Mouse (Mus musculus): ENCODE measurements around the gene Pias1. TPM values are rescaled to one million over a fixed set of nuclear protein-coding genes. Genes with fewer than 3 reads are reported as not detected.

Gene Pias1
- 60.0 and 63.2 TPM in 2 replicates for polyA plus RNA-seq (2014; fragmentation: Nextera tagmentation; extraction: Ambion mirVana)

DNA sequence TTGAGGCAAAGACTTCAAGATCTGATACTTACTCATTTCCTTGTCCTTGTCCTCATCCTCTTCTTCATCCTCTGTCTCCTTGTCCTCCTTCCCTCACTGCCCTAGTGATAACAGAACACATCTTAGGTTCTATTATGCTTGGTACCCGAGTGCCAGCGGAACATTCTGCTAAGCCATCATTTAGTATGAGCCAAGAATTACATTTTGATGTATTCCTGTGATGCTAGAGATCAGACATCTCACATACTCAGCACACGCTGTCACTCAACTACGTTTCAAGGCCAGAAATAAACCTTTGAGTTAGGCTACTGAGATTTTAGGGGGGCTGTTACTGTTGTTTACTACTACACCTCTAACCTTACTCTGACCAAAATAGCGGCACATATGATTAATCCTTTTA, at the start of gene Pias1:
Pias1 (minus strand) TSS at position 101 of the 400 bp plus-strand sequence.
- no peaks in the 10 kb centered on the region for H3K27me3 ChIP-seq (ENCODE audit: control insufficient read depth, insufficient read depth, low read length)
- H3K36me3 ChIP-seq (ENCODE audit: control insufficient read depth, insufficient read depth, low read length) = no peaks in the 10 kb centered on the region
- ATAC-seq (replicated peaks; ENCODE audit: low FRiP score) (no peak), DNase-seq (ENCODE audit: low spot score) (no peak)
- H3K27ac ChIP-seq (ENCODE audit: low read depth, low read length) = no peak within 1 kb of the TSS
- no peak within 1 kb of the TSS for H3K4me2 ChIP-seq (ENCODE audit: low read depth, low read length, severe bottlenecking)
- no peaks in the 10 kb centered on the region for H3K4me1 ChIP-seq (replicated peaks; ENCODE audit: control insufficient read depth, insufficient read depth, low read length)
- H3K9ac ChIP-seq (ENCODE audit: low read length) = no peak within 1 kb of the TSS
- H3K4me3 ChIP-seq (ENCODE audit: low read depth, low read length) = no peak within 1 kb of the TSS
- WGBS = 81% methylated on average over 5 of the region's 5 CpGs
- no peaks in the 10 kb centered on the region for H3K9me3 ChIP-seq (ENCODE audit: control insufficient read depth, low read length)

DNA sequence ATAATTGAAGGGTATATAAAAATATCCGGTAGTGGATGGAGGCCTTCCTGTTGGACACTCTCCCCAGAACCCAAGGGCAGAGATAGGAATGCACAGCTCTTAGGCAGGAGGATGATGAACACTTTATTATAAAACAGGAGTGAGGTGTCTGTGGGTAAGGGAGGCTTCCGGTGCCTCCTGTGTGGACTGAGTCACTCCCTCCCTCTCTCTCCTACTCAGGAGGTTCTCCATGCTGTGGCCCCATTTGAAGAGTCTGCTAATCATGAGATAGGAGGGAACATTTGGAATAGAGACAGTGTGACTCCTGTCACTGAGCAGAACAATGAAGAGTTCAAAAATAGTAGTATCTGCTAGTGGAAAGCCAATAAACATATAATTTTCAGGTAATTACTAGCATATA, 47.7 kb upstream of the Pias1 start:
- WGBS = 95% methylated on average over 2 of the region's 2 CpGs

GRCm38 (mm10) chr9:63031011-63031782, 43.5 kb upstream of the Pias1 start:
- no peak overlapping the region for H3K4me2 ChIP-seq (ENCODE audit: low read depth, low read length, severe bottlenecking)
- WGBS = 66% methylated on average over 13 of the region's 13 CpGs
- no peak overlapping the region for H3K9ac ChIP-seq (ENCODE audit: low read length)
- H3K27ac ChIP-seq (ENCODE audit: low read depth, low read length) = no peak overlapping the region
- H3K4me1 ChIP-seq (replicated peaks; ENCODE audit: control insufficient read depth, insufficient read depth, low read length) = no peaks in the 10 kb centered on the region
- H3K36me3 ChIP-seq (ENCODE audit: control insufficient read depth, insufficient read depth, low read length) = no peaks in the 10 kb centered on the region
- H3K9me3 ChIP-seq (ENCODE audit: control insufficient read depth, low read length) = no peaks in the 10 kb centered on the region
- no peak overlapping the region for H3K4me3 ChIP-seq (ENCODE audit: low read depth, low read length)
- H3K27me3 ChIP-seq (ENCODE audit: control insufficient read depth, insufficient read depth, low read length) = no peaks in the 10 kb centered on the region
- no peak for ATAC-seq (replicated peaks; ENCODE audit: low FRiP score)
- no peak for DNase-seq (ENCODE audit: low spot score)

More for the DNA sequence above, 47.7 kb upstream of the Pias1 start:
- Histone ChIP-seq H3K4me2 (ENCODE audit: low read depth, low read length, severe bottlenecking) (no peak overlapping the region), H3K36me3 (ENCODE audit: control insufficient read depth, insufficient read depth, low read length) (no peaks in the 10 kb centered on the region), H3K4me3 (ENCODE audit: low read depth, low read length) (no peak overlapping the region), H3K9me3 (ENCODE audit: control insufficient read depth, low read length) (no peaks in the 10 kb centered on the region), H3K4me1 (replicated peaks; ENCODE audit: control insufficient read depth, insufficient read depth, low read length) (no peaks in the 10 kb centered on the region), H3K27ac (ENCODE audit: low read depth, low read length) (no peak overlapping the region), H3K9ac (ENCODE audit: low read length) (no peak overlapping the region), H3K27me3 (ENCODE audit: control insufficient read depth, insufficient read depth, low read length) (no peaks in the 10 kb centered on the region)
- no peak for ATAC-seq (replicated peaks; ENCODE audit: low FRiP score)
- DNase-seq (ENCODE audit: low spot score) = no peak

DNA sequence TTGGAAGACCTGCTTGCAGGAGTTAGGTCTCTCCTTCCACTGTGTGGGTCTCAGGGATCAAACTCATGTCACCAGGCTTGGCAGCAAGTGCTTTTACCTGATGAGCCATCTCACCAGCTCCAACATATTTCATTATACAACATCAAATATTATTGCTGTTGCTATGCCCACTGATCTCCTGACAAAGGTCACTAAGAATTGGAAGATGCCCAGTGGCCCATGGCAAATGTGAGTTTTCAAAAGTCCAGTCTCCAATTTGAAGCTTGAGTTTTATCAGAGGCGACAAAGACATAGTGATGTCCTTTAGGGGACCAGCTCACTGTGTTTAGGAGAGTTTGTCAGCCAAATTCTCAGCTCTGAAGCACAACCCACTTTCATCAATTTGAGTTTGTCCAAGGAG, 34.8 kb upstream of the Pias1 start:
- H3K4me1 ChIP-seq (replicated peaks; ENCODE audit: control insufficient read depth, insufficient read depth, low read length) = no peaks in the 10 kb centered on the region
- H3K27me3 ChIP-seq (ENCODE audit: control insufficient read depth, insufficient read depth, low read length) = no peaks in the 10 kb centered on the region
- H3K4me3 ChIP-seq (ENCODE audit: low read depth, low read length) = no peak overlapping the region
- DNase-seq (ENCODE audit: low spot score) (no peak), ATAC-seq (replicated peaks; ENCODE audit: low FRiP score) (no peak)
- no peak overlapping the region for H3K4me2 ChIP-seq (ENCODE audit: low read depth, low read length, severe bottlenecking)
- H3K27ac ChIP-seq (ENCODE audit: low read depth, low read length) = no peak overlapping the region
- no peaks in the 10 kb centered on the region for H3K36me3 ChIP-seq (ENCODE audit: control insufficient read depth, insufficient read depth, low read length)
- H3K9me3 ChIP-seq (ENCODE audit: control insufficient read depth, low read length) = no peaks in the 10 kb centered on the region; the same call in 1 of the 2 replicates
- no peak overlapping the region for H3K9ac ChIP-seq (ENCODE audit: low read length)
- 94% methylated on average over 1 of the region's 1 CpGs for WGBS

DNA sequence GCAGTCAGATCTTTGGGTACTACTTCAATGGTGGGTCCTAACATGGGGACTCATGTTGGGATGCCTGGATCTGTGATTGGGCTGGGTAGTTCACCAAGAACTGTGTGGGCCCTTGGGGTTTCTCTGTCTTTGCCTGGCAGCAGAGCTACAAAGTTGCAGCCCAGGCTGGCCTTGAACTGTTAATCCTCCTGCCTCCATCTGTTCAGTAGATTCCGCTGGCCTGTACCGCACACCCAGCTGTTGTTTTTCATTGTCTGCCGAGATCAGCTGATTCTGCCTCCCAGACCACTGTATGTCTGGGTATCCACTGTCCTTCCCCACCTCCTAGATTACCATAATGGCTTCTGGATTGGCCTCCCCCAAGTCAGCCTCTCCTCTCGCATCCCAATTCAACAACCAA, 19.6 kb upstream of the Pias1 start:
- Histone ChIP-seq H3K27me3 (ENCODE audit: control insufficient read depth, insufficient read depth, low read length) (no peaks in the 10 kb centered on the region), H3K4me1 (replicated peaks; ENCODE audit: control insufficient read depth, insufficient read depth, low read length) (no peaks in the 10 kb centered on the region), H3K36me3 (ENCODE audit: control insufficient read depth, insufficient read depth, low read length) (no peaks in the 10 kb centered on the region), H3K9me3 (ENCODE audit: control insufficient read depth, low read length) (no peaks in the 10 kb centered on the region), H3K9ac (ENCODE audit: low read length) (no peak overlapping the region), H3K4me3 (ENCODE audit: low read depth, low read length) (no peak overlapping the region), H3K4me2 (ENCODE audit: low read depth, low read length, severe bottlenecking) (no peak overlapping the region), H3K27ac (ENCODE audit: low read depth, low read length) (no peak overlapping the region)
- no peak for ATAC-seq (replicated peaks; ENCODE audit: low FRiP score)
- DNase-seq (ENCODE audit: low spot score) = no peak
- WGBS = 92% methylated on average over 4 of the region's 4 CpGs

- ATAC-seq (replicated peaks; ENCODE audit: low FRiP score) = no peak
- Histone ChIP-seq H3K27me3 (ENCODE audit: control insufficient read depth, insufficient read depth, low read length) (no peaks in the 10 kb centered on the region), H3K9me3 (ENCODE audit: control insufficient read depth, low read length) (no peaks in the 10 kb centered on the region), H3K36me3 (ENCODE audit: control insufficient read depth, insufficient read depth, low read length) (no peaks in the 10 kb centered on the region), H3K4me3 (ENCODE audit: low read depth, low read length) (no peak overlapping the region), H3K4me1 (replicated peaks; ENCODE audit: control insufficient read depth, insufficient read depth, low read length) (no peaks in the 10 kb centered on the region), H3K9ac (ENCODE audit: low read length) (no peak overlapping the region), H3K4me2 (ENCODE audit: low read depth, low read length, severe bottlenecking) (no peak overlapping the region), H3K27ac (ENCODE audit: low read depth, low read length) (no peak overlapping the region)
- DNase-seq (ENCODE audit: low spot score) = no peak
- 79% methylated on average over 6 of the region's 6 CpGs for WGBS
Measured at GRCm38 (mm10) chr9:63006081-63006820, 18.5 kb upstream of the Pias1 start.

- Histone ChIP-seq H3K27me3 (ENCODE audit: control insufficient read depth, insufficient read depth, low read length) (no peaks in the 10 kb centered on the region), H3K36me3 (ENCODE audit: control insufficient read depth, insufficient read depth, low read length) (no peaks in the 10 kb centered on the region), H3K9ac (ENCODE audit: low read length) (no peak overlapping the region), H3K4me1 (replicated peaks; ENCODE audit: control insufficient read depth, insufficient read depth, low read length) (no peaks in the 10 kb centered on the region), H3K4me3 (ENCODE audit: low read depth, low read length) (no peak overlapping the region), H3K9me3 (ENCODE audit: control insufficient read depth, low read length) (no peaks in the 10 kb centered on the region), H3K27ac (ENCODE audit: low read depth, low read length) (no peak overlapping the region), H3K4me2 (ENCODE audit: low read depth, low read length, severe bottlenecking) (no peak overlapping the region)
- DNase-seq (ENCODE audit: low spot score) (no peak), ATAC-seq (replicated peaks; ENCODE audit: low FRiP score) (no peak)
- WGBS = 64% methylated on average over 3 of the region's 3 CpGs
Measured at GRCm38 (mm10) chr9:62998561-62998960, 10.8 kb upstream of the Pias1 start.

DNA sequence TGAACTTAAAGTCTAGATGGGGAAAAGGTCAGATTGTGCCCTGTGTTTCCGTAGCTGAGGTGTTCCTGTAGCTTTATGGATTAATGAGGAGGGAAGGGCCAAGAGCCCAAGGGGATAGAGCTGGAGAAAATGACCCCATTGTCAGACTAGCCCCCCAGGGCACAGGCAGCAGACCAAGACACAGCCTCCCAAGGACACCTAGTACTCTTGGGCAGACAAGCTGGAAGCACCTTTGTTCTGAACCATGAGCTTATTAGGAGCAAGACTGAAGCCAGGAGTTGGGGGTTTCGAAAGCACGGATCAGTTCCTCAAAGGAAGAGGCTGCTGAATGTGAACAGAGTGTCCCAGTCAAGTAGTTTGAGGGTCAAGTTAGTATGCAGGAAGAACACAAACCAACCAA, 9.9 kb upstream of the Pias1 start:
- 83% methylated on average over 3 of the region's 3 CpGs for WGBS

More for the DNA sequence above, 9.9 kb upstream of the Pias1 start:
- no peak overlapping the region for H3K4me3 ChIP-seq (ENCODE audit: low read depth, low read length)
- no peaks in the 10 kb centered on the region for H3K27me3 ChIP-seq (ENCODE audit: control insufficient read depth, insufficient read depth, low read length)
- no peaks in the 10 kb centered on the region for H3K4me1 ChIP-seq (replicated peaks; ENCODE audit: control insufficient read depth, insufficient read depth, low read length)
- no peak overlapping the region for H3K9ac ChIP-seq (ENCODE audit: low read length)
- no peak overlapping the region for H3K4me2 ChIP-seq (ENCODE audit: low read depth, low read length, severe bottlenecking)
- DNase-seq (ENCODE audit: low spot score) (no peak), ATAC-seq (replicated peaks; ENCODE audit: low FRiP score) (no peak)
- H3K9me3 ChIP-seq (ENCODE audit: control insufficient read depth, low read length) = no peaks in the 10 kb centered on the region
- no peak overlapping the region for H3K27ac ChIP-seq (ENCODE audit: low read depth, low read length)
- no peaks in the 10 kb centered on the region for H3K36me3 ChIP-seq (ENCODE audit: control insufficient read depth, insufficient read depth, low read length)
